22 mouse cellular contexts compared by ENCODE assay signal in genomic region chr13:9390204-9390804, GRCm38 (mm10).
DNase-seq lines count a peak whose midpoint lies in the region; ATAC-seq and TF ChIP-seq lines count a peak whose summit lies in the region.
"Had no signal": no experiment of that assay in that cellular context is flagged by ENCODE, and none has a peak within 500 bp of the region (broad histone marks: within the 10 kb centered on the region; RNA-seq: fewer than 3 reads in every experiment).

No protein-coding gene starts in this region.

- H3K4me2 ChIP-seq in hindbrain, embryonic 14.5 days (replicated peaks): no peak overlapping the region
- no peak overlapping the region for H3K4me2 ChIP-seq in hindbrain, postnatal 0 days (ENCODE audit: low read depth, low read length)
- H3K4me2 ChIP-seq: embryonic facial prominence, embryonic 13.5 days; hindbrain, embryonic 15.5 days; liver, embryonic 12.5 days; lung, embryonic 14.5 days; midbrain, embryonic 11.5 days; neural tube, embryonic 13.5 days; stomach, embryonic 15.5 days had no signal

- no peak overlapping the region for H3K27ac ChIP-seq in hindbrain, embryonic 14.5 days
- no peak overlapping the region for H3K27ac ChIP-seq in hindbrain, postnatal 0 days
- H3K27ac ChIP-seq: embryonic facial prominence, embryonic 13.5 days; gastrocnemius, adult 2 months; hindbrain, embryonic 15.5 days; left cerebral cortex, adult 2 months; liver, embryonic 12.5 days; neural tube, embryonic 13.5 days; stomach, embryonic 15.5 days had no signal

- H3K9me3 ChIP-seq in hindbrain, embryonic 14.5 days (ENCODE audit: control insufficient read depth, low read length): 0 out of 2 replicates have a peak, but pooled peaks cover 3% of the 10 kb centered on the region
- H3K9me3 ChIP-seq in hindbrain, postnatal 0 days (ENCODE audit: low read length): no peaks in the 10 kb centered on the region
- H3K9me3 ChIP-seq: hindbrain, embryonic 15.5 days; liver, embryonic 12.5 days; neural tube, embryonic 13.5 days; stomach, embryonic 15.5 days had no signal

- ATAC-seq in hindbrain, embryonic 14.5 days (ENCODE audit: low FRiP score): peak; percentile 47; the same call in 1 of the 2 replicates
- ATAC-seq in hindbrain, postnatal 0 days: no peak
- ATAC-seq: liver, embryonic 12.5 days had no signal

- no peaks in the 10 kb centered on the region for H3K27me3 ChIP-seq in hindbrain, embryonic 14.5 days (ENCODE audit: control insufficient read depth, insufficient read depth, low read length)
- no peaks in the 10 kb centered on the region for H3K27me3 ChIP-seq in hindbrain, postnatal 0 days (ENCODE audit: insufficient read depth, low read length)
- H3K27me3 ChIP-seq: CH12.LX; embryonic facial prominence, embryonic 13.5 days; hindbrain, embryonic 15.5 days; liver, embryonic 12.5 days; neural tube, embryonic 13.5 days; stomach, embryonic 15.5 days had no signal

- no peak overlapping the region for H3K4me3 ChIP-seq in hindbrain, embryonic 14.5 days (replicated peaks; ENCODE audit: low read length)
- H3K4me3 ChIP-seq in hindbrain, postnatal 0 days (ENCODE audit: low read length): no peak overlapping the region
- H3K4me3 ChIP-seq: embryonic facial prominence, embryonic 13.5 days; gastrocnemius, adult 2 months; hindbrain, embryonic 15.5 days; left cerebral cortex, adult 2 months; liver, embryonic 12.5 days; neural tube, embryonic 13.5 days; stomach, embryonic 15.5 days had no signal

- no peak overlapping the region for H3K9ac ChIP-seq in hindbrain, embryonic 14.5 days
- no peak overlapping the region for H3K9ac ChIP-seq in hindbrain, postnatal 0 days (replicated peaks; ENCODE audit: low read length)
- H3K9ac ChIP-seq: embryonic facial prominence, embryonic 13.5 days; hindbrain, embryonic 15.5 days; liver, embryonic 12.5 days; lung, embryonic 14.5 days; neural tube, embryonic 13.5 days; stomach, embryonic 15.5 days had no signal

- intact Hi-C loops in gastrocnemius, postnatal 36 days (cut with DNase I): no loop called here

- peak; percentile 14 for DNase-seq in adrenal gland, adult 2 months
- no peak for DNase-seq in adrenal gland, postnatal 14 days
- no peak for DNase-seq in hindbrain, embryonic 14.5 days (ENCODE audit: low spot score)
- no peak for DNase-seq in hindbrain, postnatal 0 days (ENCODE audit: low spot score)
- DNase-seq in 3T3-L1 (ENCODE audit: low read depth, low spot score): peak; percentile 41
- DNase-seq in R1 (ENCODE audit: low read depth, low spot score): peak; percentile 78
- DNase-seq in cerebellum, postnatal 10 days: no peak
- no peak for DNase-seq in gastrocnemius, postnatal 36 days
- DNase-seq: adrenal gland, adult 8-10 months; cerebellum, adult 18-20 months; gastrocnemius, adult 2 months; lung, embryonic 14.5 days; lung, postnatal 4 days; right cerebral cortex, postnatal 14 days had no signal

- H3K36me3 ChIP-seq in hindbrain, embryonic 14.5 days (replicated peaks; ENCODE audit: control insufficient read depth, insufficient read depth): no peaks in the 10 kb centered on the region
- no peaks in the 10 kb centered on the region for H3K36me3 ChIP-seq in hindbrain, postnatal 0 days (ENCODE audit: insufficient read depth, low read length)
- H3K36me3 ChIP-seq: embryonic facial prominence, embryonic 13.5 days; hindbrain, embryonic 15.5 days; liver, embryonic 12.5 days; neural tube, embryonic 13.5 days; stomach, embryonic 15.5 days had no signal

- no peak for TF ChIP-seq CTCF in hindbrain, postnatal 0 days (IDR thresholded peaks at IDR 0.05; ENCODE audit: low read depth)

- H3K4me1 ChIP-seq in hindbrain, embryonic 14.5 days (replicated peaks; ENCODE audit: control insufficient read depth, insufficient read depth, low read length): no peaks in the 10 kb centered on the region
- no peaks in the 10 kb centered on the region for H3K4me1 ChIP-seq in hindbrain, postnatal 0 days (ENCODE audit: insufficient read depth, low read length)
- H3K4me1 ChIP-seq: embryonic facial prominence, embryonic 13.5 days; liver, embryonic 12.5 days; stomach, embryonic 15.5 days had no signal

- 59% methylated on average over 5 of the region's 5 CpGs for WGBS in hindbrain, embryonic 14.5 days
- 46% methylated on average over 5 of the region's 5 CpGs for WGBS in hindbrain, postnatal 0 days

Comparison
In these comparisons a context has a peak if more than half of its experiments do, and no peak if none do; other contexts are left out.
1. DNase-seq: peak in adrenal gland, adult 2 months (single experiment), 3T3-L1 (single experiment) and R1 (single experiment); none in adrenal gland, postnatal 14 days (single experiment), hindbrain, embryonic 14.5 days (single experiment), hindbrain, postnatal 0 days (single experiment), cerebellum, postnatal 10 days (0 of 2) and gastrocnemius, postnatal 36 days (0 of 2).